Mouse (Mus musculus) ovary, adult 2 months (tissue): ENCODE data around the gene Kctd11. TPM values are rescaled to one million over a fixed set of nuclear protein-coding genes. Genes with fewer than 3 reads are reported as not detected.

Source experiments
- polyA plus RNA-seq: library from polyadenylated mRNA; depleted of rRNA; stranded (reverse); fragments of >200 nt; gene quantifications from 2 replicates; pipeline ENCODE4 v1.2.3, GENCODE M21; 2012; rRNA removed

Kctd11 gene
- polyA plus RNA-seq = 9.6 and 10.4 TPM in 2 replicates

GRCm38 (mm10) chr11:69880853-69881603 lies at the start of gene Kctd11:
Gene Kctd11 (minus strand): TSS chr11:69881406.

GRCm38 (mm10) chr11:69921114-69922011 lies 40.2 kb upstream of the Kctd11 start, which contains the start of gene Eif5a:
Gene Eif5a (minus strand): TSS chr11:69921958.

DNA sequence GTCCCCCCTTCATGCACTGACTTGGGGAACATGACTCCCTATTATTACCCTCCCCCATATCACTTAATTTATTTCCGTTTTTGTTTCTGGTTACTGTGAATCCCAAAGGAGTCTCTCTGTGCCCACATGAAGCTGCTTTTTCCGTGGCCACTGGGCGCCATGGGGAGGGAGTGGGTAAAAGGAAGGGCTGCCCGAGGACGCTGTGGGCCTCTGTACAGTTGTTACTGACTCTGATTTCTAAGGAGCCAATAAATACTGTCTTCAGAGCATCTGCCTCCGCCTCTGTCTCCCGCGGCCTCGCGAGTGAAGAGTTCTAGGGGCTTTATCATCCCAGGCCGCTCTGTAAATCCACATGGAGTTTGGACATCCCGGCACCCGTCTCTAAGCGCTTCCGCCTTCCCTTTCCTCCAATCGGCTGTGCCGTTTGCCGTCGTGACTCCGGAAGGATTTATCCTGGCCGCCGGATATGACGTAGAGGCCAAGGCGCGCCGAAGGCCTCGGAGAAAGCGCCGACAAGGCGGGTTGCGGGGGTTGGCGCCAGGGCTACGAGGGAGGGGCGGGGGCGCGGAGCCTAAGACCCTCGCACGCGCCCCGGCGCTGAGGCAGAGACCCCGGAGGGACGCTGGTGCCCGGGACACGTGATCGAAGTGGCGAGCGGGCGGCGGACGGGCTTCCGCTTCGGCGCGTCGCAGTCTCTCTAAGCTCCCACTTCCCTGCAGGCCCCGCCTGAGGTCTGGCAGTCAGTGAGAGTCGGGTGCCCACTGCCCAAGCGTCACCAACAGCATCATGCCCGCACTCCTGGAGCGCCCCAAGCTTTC lies 32.6 kb upstream of the Kctd11 start, which contains the start of gene Gps2:
Gene Gps2 (plus strand): TSS at position 335 of the 818 bp plus-strand sequence.

GRCm38 (mm10) chr11:69900471-69901405 lies 19.5 kb upstream of the Kctd11 start, which contains the start of the genes 2810408A11Rik and Neurl4:
Gene 2810408A11Rik (minus strand): TSS chr11:69900987.
Gene Neurl4 (plus strand): TSS chr11:69901072.

DNA sequence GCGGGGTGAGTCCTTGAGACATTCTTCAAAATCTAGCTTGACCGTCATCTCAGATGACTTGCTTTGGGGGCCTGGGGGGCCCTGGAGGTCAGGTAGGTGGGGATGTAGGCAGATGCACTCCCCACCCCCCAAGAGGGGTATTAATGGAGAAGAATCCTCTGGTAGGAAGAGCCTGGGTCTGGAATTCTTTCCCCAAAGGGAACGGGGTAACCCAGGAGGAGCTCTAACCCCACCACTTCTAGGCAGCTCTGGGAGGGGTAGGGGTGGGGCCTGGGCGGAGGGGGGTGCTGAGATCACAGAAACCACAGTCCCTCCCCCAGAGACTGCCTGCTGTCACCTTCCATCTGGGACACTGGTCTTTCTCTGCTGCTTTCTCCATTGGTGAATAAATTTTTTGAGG lies 14.1 kb upstream of the Kctd11 start, which contains the start of gene Acap1:
Gene Acap1 (minus strand): TSS at position 249 of the 400 bp plus-strand sequence.

GRCm38 (mm10) chr11:69877878-69878277 lies 3.3 kb downstream of the Kctd11 start, which contains the start of gene Tmem95:
Gene Tmem95 (minus strand): TSS chr11:69878018.

GRCm38 (mm10) chr11:69858113-69858998 lies 22.9 kb downstream of the Kctd11 start, which contains the start of gene Tnk1:
Gene Tnk1 (minus strand): TSS chr11:69858730.

DNA sequence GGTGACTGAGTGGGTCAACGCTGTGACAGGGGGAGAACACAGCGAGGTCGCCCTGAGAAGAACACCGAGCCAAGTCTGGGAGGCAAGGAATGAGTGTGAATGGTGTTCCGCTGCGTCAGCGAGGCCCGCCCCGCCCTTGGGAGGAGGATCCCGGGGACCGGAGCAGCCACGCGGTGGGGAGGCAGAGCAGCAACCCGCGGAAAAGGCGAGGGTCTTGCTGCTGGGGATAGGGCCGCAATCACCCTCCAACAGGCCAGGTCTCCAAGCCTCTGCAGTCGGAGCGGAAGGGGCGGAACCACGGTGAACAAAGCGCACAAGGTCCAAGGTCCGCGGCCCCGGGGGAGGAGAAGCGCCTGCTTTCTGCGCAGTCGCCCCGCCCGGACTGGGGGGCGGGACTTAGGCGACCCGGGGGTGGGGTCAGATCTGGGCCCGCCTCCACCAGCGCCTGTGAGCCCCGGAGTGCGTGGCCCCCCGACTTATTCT lies 35.0 kb downstream of the Kctd11 start, which contains the start of gene Plscr3:
Gene Plscr3 (plus strand): TSS at position 179 of the 483 bp plus-strand sequence.

DNA sequence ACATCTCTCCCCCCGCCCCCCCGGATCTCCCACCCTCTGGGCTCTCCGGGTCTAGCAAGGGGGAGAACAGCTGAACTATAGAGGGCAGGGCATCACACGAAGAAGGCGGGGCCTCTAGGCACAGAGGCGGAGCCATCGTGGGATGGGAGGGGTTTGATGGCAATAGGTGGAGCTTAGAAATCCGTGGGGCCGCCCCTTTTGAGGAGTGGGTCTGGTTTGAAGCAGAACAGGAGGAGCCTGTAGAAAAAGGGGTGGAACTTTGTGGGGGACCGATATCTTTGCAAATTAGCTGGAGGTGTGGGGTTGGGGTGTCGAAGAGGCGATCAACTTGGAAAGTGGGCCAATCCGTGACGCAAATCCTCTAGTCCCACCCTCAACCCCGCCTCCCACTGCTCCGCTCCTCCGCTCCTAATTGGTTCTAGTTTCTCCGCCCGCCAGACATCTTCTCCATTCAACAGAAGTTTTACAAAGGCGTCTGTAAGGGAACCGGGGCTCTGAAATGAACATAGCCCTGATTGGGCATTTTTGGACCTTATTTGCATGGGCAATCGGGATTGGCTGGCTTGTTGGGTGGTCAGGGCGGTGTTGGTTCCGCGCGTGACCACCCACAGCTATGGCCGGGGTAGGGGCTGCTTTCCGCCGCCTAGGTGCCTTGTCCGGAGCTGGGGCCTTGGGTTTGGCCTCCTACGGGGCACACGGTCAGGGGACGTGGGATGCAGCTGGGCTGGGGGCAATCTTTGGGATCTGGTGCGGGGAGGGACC lies 43.1 kb downstream of the Kctd11 start, which contains the start of gene Tmem256:
Gene Tmem256 (plus strand): TSS at position 563 of the 762 bp plus-strand sequence.

DNA sequence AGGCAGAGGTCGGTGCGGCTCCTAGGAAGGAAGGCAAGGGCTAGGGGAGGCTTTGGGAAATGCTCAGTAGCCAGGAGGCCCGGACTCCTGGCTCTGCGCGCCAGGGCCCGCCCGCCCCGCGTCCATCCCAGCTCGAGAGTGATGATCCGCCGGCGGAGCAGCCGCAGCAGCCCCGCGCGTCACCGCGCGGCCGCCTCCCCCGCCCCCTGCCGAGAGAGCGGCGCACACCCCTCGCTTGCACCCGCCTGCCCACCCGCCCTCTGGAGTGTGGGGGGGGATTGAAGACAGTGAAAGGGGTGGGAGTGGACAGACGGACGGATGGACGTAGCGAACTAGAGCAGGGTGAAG lies 43.6 kb downstream of the Kctd11 start, which contains the start of gene Nlgn2:
Gene Nlgn2 (minus strand): TSS at position 181 of the 348 bp plus-strand sequence.

Other genes with a start within 250 kb of the Kctd11 start
- gene Fxr2, start 248.4 kb downstream of the Kctd11 start, polyA plus RNA-seq = 68.6 and 73.0 TPM in 2 replicates
- 1.7 and 2.1 TPM in 2 replicates for gene Sox15, start 226.1 kb downstream of the Kctd11 start, polyA plus RNA-seq
- gene Mpdu1, start 218.8 kb downstream of the Kctd11 start, polyA plus RNA-seq = 95.9 and 115 TPM in 2 replicates
- 38.2 and 52.8 TPM in 2 replicates for gene Cd68, start 215.3 kb downstream of the Kctd11 start, polyA plus RNA-seq
- 252 and 395 TPM in 2 replicates for gene Eif4a1, start 209.0 kb downstream of the Kctd11 start, polyA plus RNA-seq
- 57.7 and 67.2 TPM in 2 replicates for gene Senp3, start 199.3 kb downstream of the Kctd11 start, polyA plus RNA-seq
- 5.2 and 8.0 TPM in 2 replicates for gene Tnfsf13, start 195.6 kb downstream of the Kctd11 start, polyA plus RNA-seq
- 59.3 and 71.8 TPM in 2 replicates for gene Tnfsf12, start 185.6 kb downstream of the Kctd11 start, polyA plus RNA-seq
- 12.8 and 20.4 TPM in 2 replicates for gene Tnfsfm13, start 185.3 kb downstream of the Kctd11 start, polyA plus RNA-seq
- 17.8 and 29.7 TPM in 2 replicates for gene Polr2a, start 122.8 kb downstream of the Kctd11 start, polyA plus RNA-seq
- gene Slc35g3, start 119.4 kb downstream of the Kctd11 start, polyA plus RNA-seq = 1.3 and 1.5 TPM in 2 replicates
- gene Zbtb4, start 115.5 kb downstream of the Kctd11 start, polyA plus RNA-seq = 48.6 and 69.0 TPM in 2 replicates
- gene Chrnb1, start 85.5 kb downstream of the Kctd11 start, polyA plus RNA-seq = 9.5 and 12.9 TPM in 2 replicates
- 7.8 and 8.5 TPM in 2 replicates for gene Fgf11, start 79.5 kb downstream of the Kctd11 start, polyA plus RNA-seq
- 7.3 and 9.6 TPM in 2 replicates for gene Tmem102, start 75.8 kb downstream of the Kctd11 start, polyA plus RNA-seq
- gene Gm39566, start 66.1 kb downstream of the Kctd11 start, polyA plus RNA-seq = not detected in 2 replicates
- not detected in 2 replicates for gene Spem2, start 62.9 kb downstream of the Kctd11 start, polyA plus RNA-seq
- 0.26 and 0.50 TPM in 2 replicates for gene Spem1, start 59.2 kb downstream of the Kctd11 start, polyA plus RNA-seq
- 79.8 and 101 TPM in 2 replicates for gene Nlgn2, start 43.6 kb downstream of the Kctd11 start, polyA plus RNA-seq
- 120 and 177 TPM in 2 replicates for gene Tmem256, start 42.9 kb downstream of the Kctd11 start, polyA plus RNA-seq
- 145 and 168 TPM in 2 replicates for gene Plscr3, start 35.0 kb downstream of the Kctd11 start, polyA plus RNA-seq
- 5.2 and 6.0 TPM in 2 replicates for gene Tnk1, start 22.7 kb downstream of the Kctd11 start, polyA plus RNA-seq
- not detected in 2 replicates for gene Tmem95, start 3.4 kb downstream of the Kctd11 start, polyA plus RNA-seq
- 1.4 and 1.8 TPM in 2 replicates for gene Acap1, start 14.1 kb upstream of the Kctd11 start, polyA plus RNA-seq
- 1.5 TPM in 2 replicates for gene 2810408A11Rik, start 19.6 kb upstream of the Kctd11 start, polyA plus RNA-seq
- gene Neurl4, start 19.7 kb upstream of the Kctd11 start, polyA plus RNA-seq = 67.0 and 76.7 TPM in 2 replicates
- 83.1 and 141 TPM in 2 replicates for gene Gps2, start 32.5 kb upstream of the Kctd11 start, polyA plus RNA-seq
- 359 and 447 TPM in 2 replicates for gene Eif5a, start 40.6 kb upstream of the Kctd11 start, polyA plus RNA-seq
- 21.2 and 30.0 TPM in 2 replicates for gene Ybx2, start 54.4 kb upstream of the Kctd11 start, polyA plus RNA-seq
- gene Slc2a4, start 66.8 kb upstream of the Kctd11 start, polyA plus RNA-seq = 51.0 and 53.2 TPM in 2 replicates
- 32.6 and 38.7 TPM in 2 replicates for gene Cldn7, start 83.4 kb upstream of the Kctd11 start, polyA plus RNA-seq
- gene Ctdnep1, start 99.8 kb upstream of the Kctd11 start, polyA plus RNA-seq = 99.3 and 120 TPM in 2 replicates
- 60.0 and 74.1 TPM in 2 replicates for gene Elp5, start 101.1 kb upstream of the Kctd11 start, polyA plus RNA-seq
- 406 and 430 TPM in 2 replicates for gene Gabarap, start 109.7 kb upstream of the Kctd11 start, polyA plus RNA-seq
- 18.6 and 19.8 TPM in 2 replicates for gene Phf23, start 114.4 kb upstream of the Kctd11 start, polyA plus RNA-seq
- gene Dvl2, start 119.2 kb upstream of the Kctd11 start, polyA plus RNA-seq = 30.5 and 32.6 TPM in 2 replicates
- gene Acadvl, start 134.0 kb upstream of the Kctd11 start, polyA plus RNA-seq = 70.9 and 79.8 TPM in 2 replicates
- 35.0 and 35.2 TPM in 2 replicates for gene Dlg4, start 135.5 kb upstream of the Kctd11 start, polyA plus RNA-seq
- gene Asgr1, start 172.7 kb upstream of the Kctd11 start, polyA plus RNA-seq = 4.9 and 5.0 TPM in 2 replicates
- gene Asgr2, start 211.2 kb upstream of the Kctd11 start, polyA plus RNA-seq = 2.4 and 2.6 TPM in 2 replicates
- 6.0 and 6.3 TPM in 2 replicates for gene Mgl2, start 248.9 kb upstream of the Kctd11 start, polyA plus RNA-seq